15 mouse cellular contexts compared by ENCODE assay signal in genomic region chrX:53099266-53099665, GRCm38 (mm10).
"Had no signal": no experiment of that assay in that cellular context is flagged by ENCODE, and none has a peak within 500 bp of the region (broad histone marks: within the 10 kb centered on the region; RNA-seq: fewer than 3 reads in every experiment).

No protein-coding gene starts in this region.

- ATAC-seq: midbrain, embryonic 16.5 days had no signal

- H3K36me3 ChIP-seq: limb, embryonic 10.5 days; liver, embryonic 15.5 days; midbrain, embryonic 12.5 days; neural tube, embryonic 13.5 days; stomach, embryonic 15.5 days had no signal

- H3K27me3 ChIP-seq: liver, embryonic 15.5 days; midbrain, embryonic 12.5 days; neural tube, embryonic 13.5 days; stomach, embryonic 15.5 days had no signal

- H3K9ac ChIP-seq: liver, embryonic 15.5 days; midbrain, embryonic 12.5 days; neural tube, embryonic 13.5 days; stomach, embryonic 15.5 days had no signal

- DNase-seq: kidney, adult 8-10 months; kidney, postnatal 25 days; lung, postnatal 10 days; right cerebral cortex, postnatal 14 days; thymus, adult 2 months; thymus, postnatal 36 days had no signal

- H3K9me3 ChIP-seq: limb, embryonic 10.5 days; liver, embryonic 15.5 days; midbrain, embryonic 12.5 days; neural tube, embryonic 13.5 days; stomach, embryonic 15.5 days had no signal

- H3K4me1 ChIP-seq: liver, embryonic 15.5 days; midbrain, embryonic 12.5 days; neural tube, embryonic 13.5 days had no signal

- H3K4me2 ChIP-seq: liver, embryonic 11.5 days; liver, embryonic 15.5 days; midbrain, embryonic 12.5 days; neural tube, embryonic 13.5 days; stomach, embryonic 15.5 days had no signal

- H3K27ac ChIP-seq: left cerebral cortex, adult 2 months; limb, embryonic 10.5 days; liver, embryonic 15.5 days; macrophage; midbrain, embryonic 12.5 days; neural tube, embryonic 13.5 days; stomach, embryonic 15.5 days had no signal

- H3K4me3 ChIP-seq: left cerebral cortex, adult 2 months; limb, embryonic 10.5 days; liver, embryonic 15.5 days; midbrain, embryonic 12.5 days; neural tube, embryonic 13.5 days; stomach, embryonic 15.5 days had no signal
